Mouse (Mus musculus): ENCODE measurements around the gene Gm29094.
"Not testable (repeated sequence)": the region's sequence is repeated elsewhere in the genome, so short reads cannot be mapped to it uniquely, and the experiment has no call there.

Gene Gm29094

GRCm38 (mm10) chr9:89198969-89199416 lies at the start of gene Gm29094, which contains the start of gene Bcl2a1b:
Gene Gm29094, plus strand, starts transcription at chr9:89199379.
Gene Bcl2a1b, plus strand, starts transcription at chr9:89199209.
- not testable (repeated sequence) for DNase-seq (ENCODE audit: low read depth, low spot score)

GRCm38 (mm10) chr9:89172539-89172938 lies 26.6 kb upstream of the Gm29094 start:
- not testable (repeated sequence) for DNase-seq (ENCODE audit: low read depth, low spot score)

GRCm38 (mm10) chr9:89178833-89179232 lies 20.3 kb upstream of the Gm29094 start:
- DNase-seq (ENCODE audit: low read depth, low spot score) = not testable (repeated sequence)

- DNase-seq (ENCODE audit: low read depth, low spot score) = not testable (repeated sequence)
Measured at GRCm38 (mm10) chr9:89179469-89179868, 19.7 kb upstream of the Gm29094 start.

GRCm38 (mm10) chr9:89187006-89187405 lies 12.2 kb upstream of the Gm29094 start:
- DNase-seq (ENCODE audit: low read depth, low spot score) = not testable (repeated sequence)

DNA sequence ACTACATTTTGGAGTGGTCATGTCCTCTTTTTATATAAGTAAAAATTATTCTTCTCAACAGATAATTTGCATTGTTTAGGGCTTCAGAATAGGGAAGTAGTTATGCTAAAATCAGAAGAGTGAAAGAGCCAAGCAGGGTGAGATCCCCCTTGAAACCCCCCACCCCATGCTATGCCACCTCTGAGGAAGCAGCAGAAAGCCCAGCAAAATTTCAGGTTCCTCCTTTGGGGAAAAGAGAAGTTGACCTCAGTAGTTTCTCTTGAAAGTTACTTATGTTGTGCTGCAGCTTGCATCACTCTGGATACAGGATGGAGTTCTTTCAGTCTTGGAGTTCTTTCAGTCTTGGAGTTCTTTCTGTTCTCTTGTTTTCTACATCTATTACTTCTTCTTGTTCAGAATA lies 3.7 kb upstream of the Gm29094 start:
- DNase-seq (ENCODE audit: low read depth, low spot score) = not testable (repeated sequence)

DNA sequence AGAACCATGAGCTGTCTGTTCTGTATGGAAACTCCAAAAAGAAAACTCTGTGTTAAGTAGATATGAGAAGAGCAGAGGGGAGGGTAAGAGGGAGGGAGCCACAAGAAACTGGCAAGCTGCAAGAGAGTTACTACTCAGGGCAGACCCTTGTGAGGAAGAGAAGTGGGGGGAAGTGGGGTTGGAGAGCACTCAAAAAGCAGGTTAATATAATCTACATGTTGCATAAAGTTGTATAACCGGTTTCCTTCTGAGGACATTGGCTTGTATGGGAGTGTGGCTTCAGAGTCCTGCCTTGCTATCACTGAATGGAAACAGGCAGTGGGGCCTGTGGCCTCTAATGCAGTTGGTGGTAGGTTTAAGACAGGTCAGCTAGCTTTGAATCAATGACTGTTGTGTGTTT lies 1.7 kb upstream of the Gm29094 start:
- DNase-seq (ENCODE audit: low read depth, low spot score) = not testable (repeated sequence)

- not testable (repeated sequence) for DNase-seq (ENCODE audit: low read depth, low spot score)
Measured at GRCm38 (mm10) chr9:89198349-89198748, 830 bp upstream of the Gm29094 start.

DNA sequence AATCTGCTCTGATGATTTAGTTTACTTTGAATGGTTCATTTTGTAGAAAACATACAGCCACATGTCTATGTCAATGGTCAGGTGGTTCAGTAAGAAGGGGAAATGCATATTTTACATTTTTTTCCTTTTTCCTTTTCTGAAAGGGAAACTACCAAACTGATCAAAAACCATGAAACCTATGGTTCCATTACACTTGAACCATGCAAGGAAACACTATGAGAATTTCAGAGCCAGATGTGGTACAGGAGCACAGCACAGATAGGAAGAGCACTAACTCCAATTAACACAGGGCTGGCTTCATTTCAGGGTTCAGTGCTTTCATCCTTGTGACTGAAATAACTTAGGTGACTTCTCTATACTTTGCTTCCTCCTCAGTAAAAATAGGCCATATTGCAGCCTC lies 3.1 kb downstream of the Gm29094 start:
- not testable (repeated sequence) for DNase-seq (ENCODE audit: low read depth, low spot score)

GRCm38 (mm10) chr9:89208939-89209338 lies 9.8 kb downstream of the Gm29094 start:
- DNase-seq (ENCODE audit: low read depth, low spot score) = not testable (repeated sequence)

GRCm38 (mm10) chr9:89210353-89211064 lies 11.3 kb downstream of the Gm29094 start, which contains the start of gene Mthfs:
Gene Mthfs, plus strand, starts transcription at chr9:89210676.
- not testable (repeated sequence) for DNase-seq (ENCODE audit: low read depth, low spot score)

GRCm38 (mm10) chr9:89211065-89211858 lies 12.1 kb downstream of the Gm29094 start:
- not testable (repeated sequence) for DNase-seq (ENCODE audit: low read depth, low spot score)

- DNase-seq (ENCODE audit: low read depth, low spot score) = not testable (repeated sequence)
Measured at GRCm38 (mm10) chr9:89212428-89212827, 13.2 kb downstream of the Gm29094 start.

GRCm38 (mm10) chr9:89218174-89218573 lies 19.0 kb downstream of the Gm29094 start:
- not testable (repeated sequence) for DNase-seq (ENCODE audit: low read depth, low spot score)

DNA sequence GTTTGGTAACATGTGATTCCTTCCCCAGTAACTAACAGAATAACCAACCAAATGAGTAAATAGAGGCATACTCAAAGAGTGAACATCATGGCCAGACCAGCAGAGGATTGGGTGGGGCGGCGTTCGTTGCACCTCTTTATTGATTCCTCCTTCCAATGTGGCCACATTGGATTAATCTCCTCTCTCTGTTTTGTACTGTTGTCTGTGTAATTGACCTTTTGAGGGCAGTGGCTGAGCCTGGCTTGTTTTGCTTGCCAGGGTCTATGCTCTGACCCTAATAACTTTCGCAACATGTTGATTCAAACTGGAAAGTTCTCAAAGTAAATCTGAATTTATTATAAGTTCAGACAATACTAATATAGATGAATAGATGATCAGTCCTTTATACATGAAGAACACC lies 20.5 kb downstream of the Gm29094 start:
- DNase-seq (ENCODE audit: low read depth, low spot score) = not testable (repeated sequence)

- DNase-seq (ENCODE audit: low read depth, low spot score) = not testable (repeated sequence)
Measured at GRCm38 (mm10) chr9:89220704-89221287, 21.6 kb downstream of the Gm29094 start.

GRCm38 (mm10) chr9:89226071-89226470 lies 26.9 kb downstream of the Gm29094 start:
- DNase-seq (ENCODE audit: low read depth, low spot score) = no peak

DNA sequence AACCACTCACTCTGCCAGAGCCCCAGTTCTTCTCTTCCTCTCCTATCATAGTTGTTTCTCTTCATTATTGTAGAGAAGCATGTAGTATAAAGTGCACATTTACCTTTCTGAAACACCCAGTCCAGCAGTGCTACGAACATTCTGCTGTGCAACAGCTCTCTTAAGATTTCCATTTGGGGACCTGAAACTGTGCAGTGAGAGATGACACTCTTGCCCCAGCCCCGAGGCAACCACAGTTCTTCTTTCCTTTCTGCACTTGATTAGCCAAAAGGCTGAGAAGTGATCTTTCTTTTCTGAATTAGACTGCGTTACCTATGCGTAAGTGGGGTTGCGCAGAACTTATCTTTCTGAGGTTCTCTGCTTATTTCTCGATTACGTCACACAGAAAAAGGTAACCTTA lies 28.9 kb downstream of the Gm29094 start:
- no peak for DNase-seq (ENCODE audit: low read depth, low spot score)

DNA sequence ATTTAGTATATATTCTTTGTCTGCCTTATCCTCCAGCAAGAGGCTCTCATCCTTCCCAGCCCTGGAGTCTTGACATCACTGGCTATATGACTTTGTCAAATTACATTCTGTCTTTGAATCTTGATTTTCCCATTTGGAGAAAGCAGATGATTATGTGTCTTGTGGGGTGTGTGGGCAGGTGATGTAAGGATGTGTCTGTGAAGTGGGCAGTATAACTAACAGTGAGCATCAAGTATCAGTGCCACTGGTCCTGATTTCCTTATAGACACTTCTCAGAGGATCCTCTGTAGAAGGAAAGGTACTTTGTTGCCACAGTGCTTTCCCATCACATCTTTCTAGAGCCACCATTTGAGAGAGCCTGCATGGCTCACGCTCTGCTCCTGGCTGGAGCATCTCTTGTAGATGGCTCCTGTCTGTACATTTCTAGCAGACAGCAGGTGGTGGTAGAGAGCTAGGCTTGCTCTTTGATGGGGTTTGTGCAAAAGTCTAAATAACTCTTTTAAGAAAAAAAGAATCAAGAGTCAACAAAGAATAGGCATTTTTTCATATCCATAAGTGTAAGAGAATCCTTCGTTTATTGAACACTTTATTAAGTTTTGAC lies 31.8 kb downstream of the Gm29094 start:
- not testable (repeated sequence) for DNase-seq (ENCODE audit: low read depth, low spot score)

GRCm38 (mm10) chr9:89237131-89237530 lies 38.0 kb downstream of the Gm29094 start:
- not testable (repeated sequence) for DNase-seq (ENCODE audit: low read depth, low spot score)

DNA sequence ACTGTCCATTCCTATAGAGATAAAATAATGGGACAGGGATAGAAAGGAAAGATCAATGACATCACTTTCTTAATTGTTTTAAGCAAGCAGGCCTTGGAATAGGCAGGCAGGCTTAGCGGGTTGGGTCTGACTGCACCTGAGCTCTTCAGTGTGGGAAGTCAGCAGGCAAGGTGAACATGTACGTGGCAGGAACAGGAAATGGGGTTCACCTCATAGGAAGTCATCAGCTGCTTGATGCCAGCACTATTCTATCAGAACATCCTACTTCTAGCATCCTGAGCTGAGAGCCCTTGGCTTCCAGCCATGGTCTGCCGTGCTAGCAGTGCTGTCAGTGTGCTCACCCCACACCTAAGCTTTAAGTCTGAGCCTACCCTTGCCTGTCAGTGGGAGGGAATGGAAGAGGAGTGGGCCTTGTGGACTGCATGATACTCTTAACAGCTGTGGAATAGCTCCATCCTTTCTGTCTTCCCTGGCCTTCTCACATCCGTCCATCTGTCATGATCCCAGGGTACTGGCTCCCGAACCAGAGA lies 39.9 kb downstream of the Gm29094 start:
- not testable (repeated sequence) for DNase-seq (ENCODE audit: low read depth, low spot score)

Data from c-Kit-negative CD71-positive TER-119-positive erythroid progenitor cells, embryonic 14.5 days (primary cell).